17 mouse cellular contexts compared by ENCODE assay signal in the genomic region with DNA sequence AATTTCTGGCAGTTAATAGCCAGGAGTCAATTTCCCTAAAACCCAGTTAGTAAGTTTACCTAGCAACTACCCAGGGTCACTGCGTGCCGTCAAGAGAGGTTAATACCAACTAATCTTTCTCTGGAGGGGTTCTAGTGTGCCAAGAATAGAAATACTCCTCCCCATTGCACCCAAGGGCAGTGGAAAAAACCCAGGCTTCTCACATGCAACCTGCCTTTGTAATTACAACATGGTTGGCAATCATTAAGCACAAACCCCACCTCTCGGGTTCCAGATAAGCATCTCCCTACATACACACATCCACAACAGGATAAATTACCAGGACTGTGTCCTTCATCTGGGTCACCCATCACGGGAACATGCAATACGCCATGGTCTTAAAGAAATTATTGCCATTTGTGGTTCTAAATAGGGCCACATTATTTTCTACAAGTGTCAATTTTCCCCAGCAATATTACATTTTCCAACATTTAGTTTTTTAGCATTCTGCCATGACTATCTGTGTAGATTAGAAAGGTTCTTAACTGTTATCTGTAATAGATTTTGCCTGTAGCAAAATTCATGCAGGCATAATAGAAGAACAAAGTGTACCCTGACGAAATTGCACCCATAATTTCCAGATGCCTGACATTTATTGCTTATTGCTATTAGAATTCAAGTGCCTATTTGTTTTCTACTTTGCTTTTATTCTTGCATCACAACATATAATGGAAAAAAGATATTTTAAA.
DNase-seq lines count a peak whose midpoint lies in the region; ATAC-seq and TF ChIP-seq lines count a peak whose summit lies in the region.
"Had no signal": no experiment of that assay in that cellular context is flagged by ENCODE, and none has a peak within 500 bp of the region (broad histone marks: within the 10 kb centered on the region; RNA-seq: fewer than 3 reads in every experiment).

No protein-coding gene starts in this region.

- no peak overlapping the region for H3K4me2 ChIP-seq in heart, postnatal 0 days (ENCODE audit: low read depth, low read length)
- no peak overlapping the region for H3K4me2 ChIP-seq in hindbrain, embryonic 11.5 days (replicated peaks; ENCODE audit: low read depth, low read length)
- H3K4me2 ChIP-seq: forebrain, embryonic 13.5 days; limb, embryonic 13.5 days; midbrain, embryonic 11.5 days had no signal

- H3K9me3 ChIP-seq in heart, postnatal 0 days (replicated peaks; ENCODE audit: control insufficient read depth, low read length), result 0 out of 2 replicates have a peak, but pooled peaks cover 6% of the 10 kb centered on the region
- H3K9me3 ChIP-seq in hindbrain, embryonic 11.5 days (ENCODE audit: control insufficient read depth, low read length), result no peaks in the 10 kb centered on the region
- H3K9me3 ChIP-seq: forebrain, embryonic 13.5 days; limb, embryonic 13.5 days had no signal

- no peak for ATAC-seq in heart, postnatal 0 days (ENCODE audit: insufficient read depth, low read depth)
- ATAC-seq in hindbrain, embryonic 11.5 days (ENCODE audit: low FRiP score), result no peak
- ATAC-seq: forebrain, embryonic 13.5 days; liver, postnatal 0 days had no signal

- peak overlapping the region; percentile 47 for H3K27ac ChIP-seq in heart, adult 2 months
- peak overlapping the region; percentile 14; the same call in 1 of the 2 replicates for H3K27ac ChIP-seq in heart, postnatal 0 days (ENCODE audit: low read depth)
- no peak overlapping the region for H3K27ac ChIP-seq in hindbrain, embryonic 11.5 days (ENCODE audit: low read depth, low read length)
- H3K27ac ChIP-seq: forebrain, embryonic 13.5 days; layer of hippocampus, adult 2 months; limb, embryonic 13.5 days; stomach, postnatal 0 days had no signal

- TF ChIP-seq EP300 in heart, adult 2 months (IDR thresholded peaks at IDR 0.05; ENCODE audit: insufficient read depth, low read depth, low read length), result no peak
- TF ChIP-seq EP300 in heart, postnatal 0 days (IDR thresholded peaks at IDR 0.05; ENCODE audit: low read depth), result no peak

- no peak overlapping the region for H3K4me3 ChIP-seq in heart, adult 2 months
- no peak overlapping the region for H3K4me3 ChIP-seq in heart, postnatal 0 days (ENCODE audit: low read depth, low read length)
- no peak overlapping the region for H3K4me3 ChIP-seq in hindbrain, embryonic 11.5 days (ENCODE audit: low read depth, low read length)
- H3K4me3 ChIP-seq: forebrain, embryonic 13.5 days; layer of hippocampus, adult 2 months; limb, embryonic 13.5 days; myocyte had no signal

- DNase-seq in heart, adult 2 months, result peak in 1 of 2 experiments; percentile 14
- DNase-seq in heart, postnatal 25 days (ENCODE audit: low spot score), result no peak
- peak; percentile 15 for DNase-seq in adrenal gland, postnatal 10 days
- peak; percentile 51 for DNase-seq in heart, postnatal 0 days (ENCODE audit: low spot score)
- peak; percentile 74 for DNase-seq in kidney, postnatal 14 days
- DNase-seq in layer of hippocampus, postnatal 10 days (ENCODE audit: low spot score in 2 of 2), result no peak
- no peak for DNase-seq in hindbrain, embryonic 11.5 days (ENCODE audit: low spot score)
- DNase-seq: cerebellum, adult 9-10 months; liver, postnatal 0 days; lung, postnatal 36 days; thymus, postnatal 25 days had no signal

- no peaks in the 10 kb centered on the region for H3K27me3 ChIP-seq in heart, adult 2 months (ENCODE audit: control insufficient read depth, insufficient read depth, low read length)
- no peaks in the 10 kb centered on the region for H3K27me3 ChIP-seq in heart, postnatal 0 days (ENCODE audit: control insufficient read depth, insufficient read depth, low read length)
- no peaks in the 10 kb centered on the region for H3K27me3 ChIP-seq in hindbrain, embryonic 11.5 days (ENCODE audit: control insufficient read depth, insufficient read depth, low read length)
- H3K27me3 ChIP-seq: forebrain, embryonic 13.5 days; limb, embryonic 13.5 days had no signal

- no peak overlapping the region for H3K9ac ChIP-seq in heart, adult 2 months (ENCODE audit: low read depth, low read length)
- no peak overlapping the region for H3K9ac ChIP-seq in heart, postnatal 0 days (replicated peaks; ENCODE audit: low read depth, low read length)
- H3K9ac ChIP-seq in hindbrain, embryonic 11.5 days (ENCODE audit: low read depth, low read length), result no peak overlapping the region
- H3K9ac ChIP-seq: forebrain, embryonic 13.5 days; limb, embryonic 13.5 days; liver, postnatal 0 days had no signal

- no peaks in the 10 kb centered on the region for H3K79me2 ChIP-seq in heart, adult 2 months (replicated peaks; ENCODE audit: control insufficient read depth, insufficient read depth, low read length)

- intact Hi-C loops in heart, adult 2 months (cut with DNase I), result loop anchor here (5.0 kb wide), 1 partner anchor 35 kb away; no protein-coding TSS in a partner anchor
- intact Hi-C loops in heart, postnatal 25 days (cut with DNase I), result no loop called here

- no peak for TF ChIP-seq POLR2A in heart, adult 2 months (IDR thresholded peaks at IDR 0.05; ENCODE audit: insufficient read depth, low read depth, low read length)

- TF ChIP-seq CTCF in heart, adult 2 months (IDR thresholded peaks at IDR 0.05), result no peak
- TF ChIP-seq CTCF in heart, postnatal 0 days (IDR thresholded peaks at IDR 0.05; ENCODE audit: low read depth), result no peak

- peaks cover 2% of the 10 kb centered on the region; the same call in 1 of the 2 replicates for H3K36me3 ChIP-seq in heart, adult 2 months (ENCODE audit: control insufficient read depth, insufficient read depth, low read length)
- no peaks in the 10 kb centered on the region for H3K36me3 ChIP-seq in heart, postnatal 0 days (replicated peaks; ENCODE audit: control insufficient read depth, insufficient read depth, low read length)
- H3K36me3 ChIP-seq in hindbrain, embryonic 11.5 days (ENCODE audit: control insufficient read depth, insufficient read depth, low read length), result no peaks in the 10 kb centered on the region
- H3K36me3 ChIP-seq: limb, embryonic 13.5 days had no signal

- peaks cover 3% of the 10 kb centered on the region; the same call in 1 of the 2 replicates for H3K4me1 ChIP-seq in heart, adult 2 months (ENCODE audit: control insufficient read depth, insufficient read depth, low read length)
- peaks cover 8% of the 10 kb centered on the region; the same call in 1 of the 2 replicates for H3K4me1 ChIP-seq in heart, postnatal 0 days (ENCODE audit: control insufficient read depth, insufficient read depth)
- H3K4me1 ChIP-seq in hindbrain, embryonic 11.5 days (replicated peaks; ENCODE audit: control insufficient read depth, insufficient read depth, low read length), result no peaks in the 10 kb centered on the region
- H3K4me1 ChIP-seq: limb, embryonic 13.5 days had no signal

- 61% methylated on average over 6 of the region's 6 CpGs for WGBS in heart, adult 2 months
- 50% methylated on average over 6 of the region's 6 CpGs for WGBS in heart, postnatal 0 days
- 89% methylated on average over 6 of the region's 6 CpGs for WGBS in hindbrain, embryonic 11.5 days

Comparison
In these comparisons a context has a peak if more than half of its experiments do, and no peak if none do; other contexts are left out.
1. DNase-seq: peak in adrenal gland, postnatal 10 days (single experiment), heart, postnatal 0 days (single experiment) and kidney, postnatal 14 days (single experiment); none in heart, postnatal 25 days (single experiment), layer of hippocampus, postnatal 10 days (0 of 2) and hindbrain, embryonic 11.5 days (single experiment).